Mouse (Mus musculus) cerebellum, postnatal 10 days (tissue): ENCODE results near the gene Olfr222.
"Not testable (repeated sequence)": the region's sequence is repeated elsewhere in the genome, so short reads cannot be mapped to it uniquely, and the experiment has no call there.

ENCODE experiments used
- DNase-seq, 2 experiments: peaks; one replicate each; pipeline ENCODE4 v3.0.0; 2021; ENCODE audit warnings: mixed read lengths in 2 of 2

The Olfr222 gene

DNA sequence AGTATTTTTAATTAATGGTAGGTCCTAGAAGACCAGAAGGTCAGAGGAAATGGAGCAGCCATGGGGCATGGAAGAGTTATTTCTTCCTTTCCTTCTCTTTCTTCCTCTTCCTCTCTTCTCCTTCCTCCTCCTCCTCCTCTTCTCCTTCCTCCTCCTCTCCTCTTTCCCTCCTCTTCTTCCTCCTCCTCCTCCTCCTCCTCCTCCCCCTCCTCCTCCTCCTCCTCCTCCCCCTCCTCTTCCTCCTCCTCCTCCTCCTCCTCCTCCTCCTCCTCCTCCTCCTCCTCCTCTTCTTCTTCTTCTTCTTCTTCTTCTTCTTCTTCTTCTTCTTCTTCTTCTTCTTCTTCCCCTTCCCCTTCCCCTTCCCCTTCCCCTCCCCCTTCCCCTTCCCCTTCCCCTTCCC lies at the start of gene Olfr222:
Gene Olfr222, minus strand, starts transcription at position 101 of the 400 bp plus-strand sequence.
- not testable (repeated sequence) for DNase-seq

DNA sequence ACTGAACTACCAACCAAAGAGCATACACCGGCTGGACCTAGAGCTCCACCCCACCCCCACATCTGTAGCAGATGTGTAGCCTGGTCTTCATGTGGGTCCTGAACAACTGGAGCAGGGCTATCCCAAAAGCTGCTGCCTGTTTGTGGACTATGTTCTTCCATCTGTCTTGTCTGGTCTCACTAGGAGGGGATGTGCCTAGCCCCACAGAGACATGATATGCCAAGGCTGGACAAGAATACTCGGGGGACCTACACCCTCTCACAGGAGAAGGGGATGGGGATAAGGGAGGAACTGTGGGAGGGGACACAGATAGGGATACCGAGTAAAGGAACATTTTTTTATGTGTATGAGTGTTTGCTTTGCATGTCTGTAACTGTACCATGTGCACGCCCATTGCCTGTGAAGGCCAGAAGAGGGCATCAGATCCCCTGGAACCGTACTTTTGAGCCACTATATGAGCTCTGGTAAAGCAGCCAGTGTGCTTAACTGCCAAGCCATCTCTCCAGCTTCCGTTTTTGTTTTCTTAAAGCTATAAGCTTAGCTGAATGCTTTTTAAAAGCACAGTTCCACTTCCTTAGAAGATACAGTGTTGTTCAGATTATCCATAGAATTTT lies 48.1 kb upstream of the Olfr222 start:
- DNase-seq: peak; percentile 80 to 81

DNA sequence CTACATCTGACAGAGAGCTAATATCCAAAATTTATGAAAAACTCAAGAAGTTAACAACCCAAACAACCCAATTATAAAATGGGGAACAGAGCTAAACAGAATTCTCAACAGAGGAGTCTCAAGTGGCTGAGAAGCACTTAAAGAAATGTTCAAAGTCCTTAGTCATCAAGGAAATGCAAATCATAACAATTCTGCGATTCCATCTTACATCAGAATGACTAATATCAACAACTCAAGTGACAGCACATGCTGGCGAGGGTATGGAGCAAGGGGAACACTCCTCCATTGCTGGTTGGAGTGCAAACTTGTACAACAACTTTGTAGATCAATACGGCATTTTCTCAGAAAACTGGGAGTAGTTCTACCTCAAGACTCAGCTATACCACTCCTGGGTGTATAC lies 46.2 kb upstream of the Olfr222 start:
- no peak for DNase-seq

DNA sequence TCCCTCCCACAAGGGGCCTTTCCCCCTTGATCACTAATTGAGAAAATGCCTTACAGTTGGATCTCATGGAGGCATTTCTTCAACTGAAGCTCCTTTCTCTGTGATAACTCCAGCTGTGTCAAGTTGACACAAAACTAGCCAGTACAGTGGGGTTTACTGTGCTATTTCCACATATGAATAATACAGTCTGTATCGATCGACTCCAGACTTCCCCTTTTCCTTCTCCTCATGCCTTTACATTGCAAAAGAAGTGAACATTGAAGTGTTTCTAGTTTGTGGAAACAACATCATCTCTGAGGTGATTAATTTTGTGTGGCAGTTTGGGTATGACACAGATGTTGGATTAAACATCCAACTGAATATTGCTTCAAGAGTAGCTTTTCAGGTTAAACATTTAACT lies 41.0 kb upstream of the Olfr222 start:
- not testable (repeated sequence) for DNase-seq

DNA sequence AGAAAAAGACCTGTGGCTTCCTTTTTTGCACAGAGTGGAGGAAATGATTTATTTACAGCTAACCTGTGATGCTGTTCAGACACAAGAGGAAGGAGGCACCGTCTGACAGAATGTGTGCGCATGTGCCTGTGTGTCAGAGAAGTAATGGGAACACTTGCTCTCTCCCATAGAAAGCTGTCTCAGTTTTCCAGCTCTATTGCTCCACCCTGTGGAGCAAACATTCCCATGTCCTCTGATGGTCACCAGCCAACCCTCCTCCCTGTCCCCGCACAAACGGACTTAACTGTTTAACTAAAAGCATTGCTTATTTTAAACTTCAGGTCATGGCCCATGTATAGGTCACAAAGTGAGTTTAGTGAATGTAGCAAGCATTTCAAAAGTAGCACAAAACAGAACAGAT lies 38.1 kb upstream of the Olfr222 start:
- peak; percentile 68 to 72 for DNase-seq

DNA sequence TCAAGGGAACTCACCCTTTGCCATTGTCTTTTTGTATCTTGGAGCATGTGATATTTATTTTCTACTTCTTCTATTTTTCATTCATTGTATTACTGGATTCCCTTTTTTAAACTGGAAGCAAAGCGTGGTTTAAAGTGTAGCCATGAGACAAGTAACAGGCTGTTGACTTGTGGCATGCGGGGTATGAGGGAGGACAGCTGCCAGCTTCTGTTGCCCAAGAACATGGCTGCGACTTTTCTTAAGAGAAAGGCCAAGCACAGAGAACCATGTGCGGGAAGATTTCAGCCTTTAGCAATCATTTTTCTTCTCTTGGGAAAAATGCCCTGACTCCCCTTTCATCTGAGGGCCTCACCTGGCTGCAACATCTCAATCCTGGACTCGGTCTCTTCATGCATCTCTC lies 35.6 kb upstream of the Olfr222 start:
- DNase-seq: no peak

DNA sequence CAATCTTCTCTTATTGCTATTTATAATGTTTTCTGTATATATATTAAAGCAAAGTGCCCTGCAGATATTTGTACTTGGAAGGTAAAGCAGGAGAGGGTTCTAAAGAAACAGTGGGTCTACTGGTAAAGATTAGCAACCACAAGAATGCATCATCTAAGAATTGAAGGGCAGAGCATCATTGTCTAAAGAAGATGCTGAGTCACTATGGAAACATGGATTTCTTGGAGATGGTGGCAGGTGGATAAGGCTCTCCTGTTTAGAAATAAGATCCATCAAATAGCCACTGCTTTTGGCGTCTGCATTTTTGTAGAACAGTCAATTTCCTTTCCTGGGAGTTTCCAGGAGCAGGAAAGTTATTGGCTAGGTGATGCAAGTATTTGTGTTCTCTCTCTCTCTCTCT lies 26.3 kb upstream of the Olfr222 start:
- no peak for DNase-seq

DNA sequence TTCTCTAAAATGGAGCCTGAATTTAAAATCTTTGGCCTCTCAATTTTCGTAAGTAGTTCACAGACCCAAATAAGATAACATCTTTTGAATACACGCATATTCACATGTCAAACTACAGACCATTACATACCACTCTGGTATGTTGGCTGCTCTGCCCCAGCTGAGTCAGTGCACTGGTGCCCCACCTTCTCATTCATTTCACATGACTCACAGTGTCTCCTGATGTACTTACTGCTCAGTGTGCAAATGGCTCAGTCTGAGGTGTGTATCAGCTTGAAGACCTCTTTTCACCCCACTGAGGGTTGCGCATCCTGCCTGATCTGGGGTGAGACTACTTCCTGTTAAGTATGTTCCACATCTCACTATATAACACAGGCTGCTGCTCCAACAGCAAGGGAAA lies 24.8 kb upstream of the Olfr222 start:
- no peak for DNase-seq

DNA sequence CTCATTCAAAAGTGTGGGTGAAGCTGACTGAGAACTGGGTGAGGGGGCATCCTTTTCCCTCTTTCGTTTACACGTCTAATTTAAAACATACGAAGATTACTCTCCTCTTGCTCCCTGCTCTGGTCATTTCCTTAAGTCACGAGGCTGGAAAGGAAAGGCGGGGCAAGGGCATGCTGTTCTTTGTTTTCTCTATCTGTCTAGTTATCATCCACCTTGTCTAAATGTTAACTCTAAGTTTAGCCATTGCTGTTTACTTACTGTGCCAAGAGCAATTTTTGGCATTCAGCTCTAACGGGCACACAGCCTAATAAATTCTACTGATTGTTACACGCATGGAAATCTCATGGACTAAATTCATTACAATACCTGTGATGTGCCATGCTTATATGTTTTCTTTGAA lies 23.2 kb upstream of the Olfr222 start:
- no peak for DNase-seq

DNA sequence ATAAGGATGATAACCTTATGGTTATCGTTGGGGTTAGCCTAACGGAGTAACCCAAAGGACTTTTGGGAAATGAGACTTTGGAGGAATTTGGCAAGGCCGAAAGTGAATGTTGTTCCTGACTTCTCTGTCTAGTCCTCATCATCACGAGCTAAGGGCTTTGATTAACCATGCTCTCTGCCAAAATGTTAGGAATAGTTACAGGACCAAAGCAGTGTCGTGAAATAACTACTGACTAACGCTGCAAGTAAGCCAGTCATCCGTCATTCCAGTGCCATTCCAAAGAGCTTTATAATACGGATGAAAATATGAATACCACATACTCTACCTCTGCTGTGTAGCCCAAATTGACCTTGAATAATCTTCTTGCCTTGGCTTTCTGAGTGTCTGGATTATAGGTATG lies 20.9 kb upstream of the Olfr222 start:
- DNase-seq: no peak

DNA sequence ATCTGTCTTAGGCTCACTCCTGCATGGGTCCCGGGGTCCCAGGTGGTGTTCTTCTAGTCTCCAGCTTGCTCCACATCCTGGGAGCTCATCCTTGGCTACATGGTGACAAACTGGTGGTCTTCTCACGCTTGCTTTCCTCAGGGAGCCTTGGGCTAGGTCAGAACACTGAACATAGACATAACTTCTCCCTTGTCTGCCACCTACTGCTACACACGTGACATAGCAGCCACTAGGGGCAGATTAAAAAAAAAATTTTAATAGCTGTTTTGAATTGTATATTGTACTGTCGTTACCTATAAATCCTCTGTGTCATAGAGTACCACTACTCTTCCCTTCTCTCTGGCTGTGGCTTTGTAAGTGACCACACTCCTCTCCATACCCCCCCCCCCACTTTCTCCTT lies 20.1 kb upstream of the Olfr222 start:
- no peak for DNase-seq

DNA sequence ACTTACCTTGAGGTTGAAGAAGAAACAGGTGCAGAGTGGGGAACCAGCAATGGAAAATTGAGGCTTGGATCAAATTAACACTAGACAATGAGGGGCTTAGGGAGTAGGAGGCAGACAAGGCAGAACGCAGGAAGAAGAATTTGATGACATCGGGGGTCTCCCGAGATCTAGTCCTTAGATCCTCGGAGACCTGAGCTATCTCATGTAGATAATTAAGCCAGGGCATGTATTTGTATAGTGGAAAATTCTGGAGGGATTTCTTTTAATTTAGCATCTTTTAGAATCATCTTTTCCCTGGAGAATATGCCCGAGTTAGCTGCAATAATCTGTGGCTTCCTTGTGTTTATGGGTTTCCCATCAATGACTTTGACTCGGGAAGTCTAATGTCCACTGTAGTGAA lies 17.2 kb upstream of the Olfr222 start, which contains the start of gene Olfr223:
Gene Olfr223, minus strand, starts transcription at position 101 of the 400 bp plus-strand sequence.
- DNase-seq: no peak

DNA sequence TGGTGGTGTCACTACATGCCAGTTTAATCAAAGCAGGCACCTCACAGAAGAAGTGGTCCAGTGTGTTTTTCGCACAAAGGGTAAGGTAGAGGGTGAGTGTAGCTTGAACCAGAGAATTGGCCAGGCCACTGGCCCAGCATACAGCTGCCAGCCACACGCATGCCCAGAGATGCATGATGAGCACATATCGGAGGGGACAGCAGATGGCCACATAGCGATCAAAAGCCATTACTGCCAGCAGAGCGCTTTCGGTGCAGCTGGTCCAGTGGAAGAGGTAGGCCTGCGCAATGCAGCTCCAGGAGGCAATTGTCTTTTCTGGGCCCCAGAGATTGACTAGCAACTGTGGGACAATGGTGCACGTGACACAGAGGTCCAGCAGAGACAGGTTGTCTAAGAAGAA lies 13.5 kb upstream of the Olfr222 start:
- peak; percentile 62 to 74 for DNase-seq

DNA sequence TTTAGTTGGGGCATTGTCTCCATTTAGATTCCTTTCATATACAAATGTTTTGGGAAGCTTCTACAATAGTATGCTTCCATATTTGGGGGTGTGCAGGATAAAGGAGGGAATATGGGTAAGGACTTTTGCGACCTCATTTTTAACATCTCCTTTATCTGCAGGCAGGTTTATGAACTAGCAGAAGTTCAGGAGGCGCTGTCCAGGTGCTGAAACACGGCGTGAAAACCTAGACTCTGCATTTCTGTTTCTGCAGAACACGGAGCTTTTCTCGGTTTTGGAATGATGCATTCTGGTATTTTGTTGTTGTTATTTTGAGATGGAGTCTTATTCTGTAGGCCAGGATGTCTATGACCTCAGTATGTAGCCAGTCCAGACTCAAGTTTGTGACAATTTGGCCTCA lies 8.5 kb upstream of the Olfr222 start:
- no peak for DNase-seq

DNA sequence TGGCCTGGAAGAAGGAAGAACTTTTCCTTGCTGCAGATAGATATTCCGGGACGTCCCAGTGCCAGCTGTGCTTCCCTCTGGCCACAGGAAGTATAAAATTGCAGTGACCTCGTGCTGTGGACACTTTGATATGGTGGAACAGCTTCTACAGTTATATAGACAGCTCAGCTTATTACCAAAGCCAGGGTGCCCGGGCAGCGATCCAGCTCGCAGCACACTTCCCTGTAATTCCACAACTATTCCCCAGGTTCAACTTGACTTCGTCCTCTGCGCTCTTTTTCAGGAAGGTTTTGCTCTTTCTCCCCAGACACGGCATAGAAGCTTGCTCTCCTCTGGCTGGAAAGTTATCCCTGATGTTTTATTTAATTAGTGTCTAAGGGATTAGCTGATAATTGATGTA lies 309 bp downstream of the Olfr222 start:
- peak in 1 of 2 experiments; percentile 16 for DNase-seq

DNA sequence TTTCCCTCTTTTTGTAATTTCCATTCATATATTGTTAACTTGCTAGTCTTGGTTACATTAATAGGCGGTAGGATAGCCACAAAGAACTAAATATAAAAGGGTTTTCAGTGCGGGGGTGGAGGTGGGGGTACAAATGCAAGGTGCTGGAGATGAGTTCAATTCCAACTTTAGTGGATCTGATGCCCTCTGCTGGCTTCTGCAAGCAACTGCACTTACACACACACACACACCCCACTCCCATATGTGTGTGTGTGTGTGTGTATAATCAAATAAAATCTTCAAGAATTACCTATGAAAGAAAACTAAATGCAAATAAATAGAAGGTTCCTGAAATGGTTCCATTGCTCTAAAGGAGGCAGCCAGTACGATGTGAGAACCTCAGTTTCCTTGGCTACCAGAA lies 6.7 kb downstream of the Olfr222 start:
- peak; percentile 53 to 67 for DNase-seq

DNA sequence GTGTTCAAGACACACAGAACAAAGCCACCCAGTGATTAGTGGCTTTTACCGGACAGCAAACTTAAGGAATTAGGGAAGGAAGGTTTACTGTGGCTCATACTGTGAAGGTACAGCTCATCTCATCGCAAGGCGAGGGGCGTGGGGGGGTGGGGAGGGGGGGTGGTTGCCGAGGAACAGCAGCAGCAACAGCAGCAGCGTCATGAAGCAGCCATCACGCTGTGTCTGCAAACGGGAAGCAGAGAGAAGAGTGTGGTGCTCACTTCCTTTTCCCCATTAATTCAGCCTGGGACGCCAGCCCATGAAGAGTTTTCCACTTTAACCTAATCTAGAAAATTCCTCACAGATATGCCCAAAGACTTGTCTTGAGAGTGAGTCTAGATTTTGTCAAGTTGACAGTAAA lies 13.2 kb downstream of the Olfr222 start:
- no peak for DNase-seq

DNA sequence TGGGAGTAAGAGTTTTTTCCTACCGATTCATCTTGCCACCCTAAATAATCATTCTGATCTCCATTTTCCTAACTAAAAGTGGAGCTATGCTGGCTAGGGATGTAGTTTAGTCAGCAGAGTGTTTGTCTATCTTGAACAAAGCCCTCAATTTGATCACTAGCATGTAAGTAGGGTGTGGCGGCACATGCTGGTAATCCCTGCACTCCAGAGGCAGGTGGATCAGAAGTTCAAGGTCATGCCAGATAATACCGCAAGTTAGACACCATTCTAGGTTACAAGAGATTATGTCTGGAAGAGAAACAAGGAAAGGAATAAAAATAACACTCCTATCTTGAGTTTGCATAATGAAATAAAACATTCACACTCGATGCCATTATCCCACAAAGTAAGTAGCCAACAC lies 13.7 kb downstream of the Olfr222 start:
- DNase-seq: no peak

DNA sequence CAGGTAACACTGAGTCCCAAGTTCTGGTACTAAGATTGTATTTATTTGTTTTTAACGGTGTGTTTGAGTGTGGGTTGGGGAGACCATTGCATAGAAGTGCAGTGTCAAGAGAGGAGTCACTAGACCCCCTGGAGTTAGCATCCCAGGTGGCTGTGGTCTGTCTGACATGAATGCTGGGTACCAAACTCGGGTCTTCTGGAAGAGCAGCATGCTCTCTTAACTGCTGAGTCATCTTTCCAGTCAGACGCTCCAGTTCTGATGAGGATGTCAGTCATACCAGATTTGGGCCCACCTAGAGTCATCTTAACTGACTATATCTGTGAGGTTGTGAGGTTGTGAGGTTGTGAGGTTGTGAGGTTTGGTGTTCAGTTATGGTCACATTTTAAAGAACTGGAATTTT lies 15.1 kb downstream of the Olfr222 start:
- DNase-seq: no peak

DNA sequence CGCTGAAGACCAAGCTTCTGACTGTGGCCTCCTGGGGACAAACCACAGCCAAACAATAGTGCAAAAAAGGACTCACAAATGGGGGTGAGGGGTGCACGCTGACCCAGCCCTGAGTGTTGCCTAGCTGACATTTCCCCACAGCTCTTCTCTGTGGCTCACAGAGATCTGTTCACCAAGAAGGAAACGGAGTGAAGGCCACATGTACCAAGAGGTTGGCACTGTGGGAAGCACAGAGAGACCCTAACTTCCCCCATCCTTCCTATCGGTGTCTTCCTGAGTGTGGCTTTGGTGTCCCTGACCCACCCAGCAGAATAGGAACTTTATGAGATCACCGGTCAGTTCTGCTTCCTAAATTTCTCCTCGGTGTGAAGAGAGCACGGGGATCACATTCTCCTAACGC lies 21.5 kb downstream of the Olfr222 start:
- DNase-seq: no peak

DNA sequence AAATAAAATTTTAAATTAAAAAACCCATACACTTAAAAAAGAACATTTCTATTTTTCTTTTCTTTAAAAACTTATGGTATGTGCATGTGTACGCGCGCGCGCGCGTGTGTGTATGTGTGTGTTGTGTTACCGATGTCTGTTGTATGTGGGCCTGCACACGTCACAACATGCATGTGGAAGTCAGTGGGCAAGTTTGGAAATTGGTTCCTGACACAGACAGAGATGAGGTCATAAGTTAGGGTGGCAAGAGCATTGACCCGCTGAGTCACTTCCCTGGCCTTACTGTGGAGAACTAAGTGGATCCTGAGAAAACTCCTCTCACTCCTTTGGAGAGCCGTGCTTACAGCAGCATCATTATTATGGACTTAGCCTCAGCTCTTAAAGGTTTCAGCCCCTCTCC lies 21.9 kb downstream of the Olfr222 start:
- no peak for DNase-seq

DNA sequence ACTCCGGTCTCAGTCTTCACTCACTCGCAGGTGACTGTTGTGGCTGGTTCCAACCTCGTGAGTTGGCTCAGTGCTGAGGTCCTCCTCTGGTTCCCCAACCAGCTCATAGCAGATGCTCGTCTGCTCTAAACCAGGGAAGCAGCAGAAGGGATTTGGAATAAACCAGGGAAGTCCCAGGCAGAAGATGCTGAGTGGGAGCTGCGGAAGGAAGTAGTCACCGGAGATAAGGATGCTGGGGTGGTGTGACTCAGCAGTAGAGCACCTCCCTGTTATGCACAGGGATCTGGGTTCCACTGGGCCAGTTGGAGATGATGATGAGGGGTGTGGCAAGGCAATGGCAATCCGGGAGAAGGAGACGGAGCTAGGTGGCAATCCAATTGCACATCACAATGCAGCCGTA lies 32.0 kb downstream of the Olfr222 start:
- DNase-seq: no peak

DNA sequence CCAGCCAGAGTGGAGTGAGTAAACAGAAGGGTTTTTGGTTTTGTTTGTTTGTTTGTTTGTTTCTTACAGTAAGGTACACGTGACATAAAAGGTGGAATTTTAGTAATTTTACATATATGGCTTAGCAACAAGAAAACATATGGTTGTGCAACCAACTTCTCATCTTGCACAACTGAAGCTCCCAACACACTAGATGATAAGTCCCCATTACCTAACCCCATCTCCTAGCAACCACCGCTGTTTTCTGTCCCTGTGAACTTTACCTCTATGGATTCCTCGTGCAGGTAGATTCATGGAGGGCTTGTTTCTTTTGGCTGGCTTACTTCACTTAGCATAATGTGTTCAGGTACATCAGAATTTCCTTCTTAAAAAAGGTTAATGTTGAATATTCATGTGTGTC lies 32.7 kb downstream of the Olfr222 start:
- DNase-seq: no peak

DNA sequence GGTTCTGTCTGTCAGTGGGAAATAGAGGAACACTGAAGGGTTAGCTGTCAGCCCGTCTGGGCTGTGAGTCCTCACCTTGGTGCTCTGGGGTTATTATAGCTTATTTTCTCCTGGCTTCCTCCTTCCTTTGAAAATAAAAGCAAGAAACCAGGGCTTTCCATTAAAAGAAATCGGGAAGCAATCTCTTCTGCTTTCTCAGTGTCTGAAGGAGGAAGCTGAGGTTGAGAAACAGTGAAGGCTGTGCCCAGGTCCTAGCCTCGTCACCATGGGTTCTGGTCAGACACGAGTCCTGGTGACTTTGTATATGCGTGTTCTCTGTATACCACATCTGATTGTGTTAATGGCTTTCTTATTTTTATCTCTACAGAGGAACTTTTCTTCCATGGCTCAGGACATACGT lies 33.6 kb downstream of the Olfr222 start:
- no peak for DNase-seq

DNA sequence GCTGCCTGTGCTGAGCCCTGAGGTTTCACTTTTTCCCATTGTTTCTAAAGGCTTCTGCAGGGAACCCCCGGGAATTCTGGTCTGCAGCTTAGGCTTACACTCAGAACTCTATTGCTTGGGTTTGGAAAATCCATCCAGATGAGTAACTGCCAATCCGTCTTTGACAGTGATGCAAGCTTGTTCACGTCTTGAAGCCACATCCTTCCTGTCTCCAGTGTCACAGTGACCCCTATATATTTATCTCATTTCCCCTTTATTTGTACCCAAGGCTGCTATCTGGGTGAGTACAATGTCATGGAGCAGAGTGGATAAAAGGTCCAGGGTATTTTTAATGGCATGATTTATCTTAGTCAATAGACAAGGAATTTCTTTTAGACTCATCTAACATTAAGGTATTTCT lies 34.7 kb downstream of the Olfr222 start, which contains the start of gene Nlrp3:
Gene Nlrp3, plus strand, starts transcription at position 245 of the 400 bp plus-strand sequence.
- DNase-seq: no peak
